Mouse (Mus musculus) adrenal gland, adult 18-20 months (tissue): ENCODE measurements around the gene Thap3. TPM values are rescaled to one million over a fixed set of nuclear protein-coding genes. Genes with fewer than 3 reads are reported as not detected.

Experiments
- DNase-seq, 2 experiments: peaks; one replicate each; pipeline ENCODE4 v3.0.0; 2021 to 2022; ENCODE audit warnings: low spot score in 2 of 2
- total RNA-seq, 2 experiments: library from RNA; stranded (reverse); gene quantifications; 1 replicate in 1 of 2; 2 replicates in 1 of 2; pipeline ENCODE4 v1.2.3; 2021

Gene Thap3
- total RNA-seq, 2 experiments from 2014 or later = 18.2 to 19.9 TPM

- DNase-seq = peak; percentile 98
These were observed 55.1 kb downstream of the Thap3 start, which contains the start of gene Dnajc11 for GRCm38 (mm10) chr4:151933505-151934214. Gene Dnajc11, plus strand, starts transcription at chr4:151933691.

Other genes starting within 250 kb of the Thap3 start
- 10 to 100 TPM; 37.2 to 38.2 TPM for gene Camta1, start 127.1 kb downstream of the Thap3 start, total RNA-seq
- 10 to 100 TPM; 78.1 to 88.9 TPM for gene Dnajc11, start 55.3 kb downstream of the Thap3 start, total RNA-seq
- gene Phf13, start 7.3 kb upstream of the Thap3 start, total RNA-seq = 10 to 100 TPM; 12.4 to 13.2 TPM
- gene Klhl21, start 19.8 kb upstream of the Thap3 start, total RNA-seq = 10 to 100 TPM; 18.3 to 28.2 TPM
- 1 to 10 TPM; 8.3 to 8.9 TPM for gene Zbtb48, start 38.7 kb upstream of the Thap3 start, total RNA-seq
- not detected for gene Tas1r1, start 49.6 kb upstream of the Thap3 start, total RNA-seq
- gene Nol9, start 50.3 kb upstream of the Thap3 start, total RNA-seq = 10 to 100 TPM; 23.6 to 33.5 TPM
- 10 to 100 TPM in 1 of 2 experiments, 1 to 10 TPM in 1; 7.3 to 12.0 TPM for gene Plekhg5, start 83.5 kb upstream of the Thap3 start, total RNA-seq
- gene Tnfrsf25, start 126.9 kb upstream of the Thap3 start, total RNA-seq = 1 to 10 TPM; 1.3 to 2.8 TPM
- gene Espn, start 163.4 kb upstream of the Thap3 start, total RNA-seq = 1 to 10 TPM; 1.9 to 3.3 TPM
- gene Hes2, start 169.9 kb upstream of the Thap3 start, total RNA-seq = not detected
- 10 to 100 TPM; 45.7 to 54.0 TPM for gene Acot7, start 189.1 kb upstream of the Thap3 start, total RNA-seq